Mouse (Mus musculus) erythroblast, embryonic 14.5 days (primary cell): Measurements from ENCODE around the gene Usp45. TPM values are rescaled to one million over a fixed set of nuclear protein-coding genes. Genes with fewer than 3 reads are reported as not detected.

Source experiments
- H3K27me3 ChIP-seq: 2 replicates; pipeline ENCODE4 v1.6.1; 2012; ENCODE audit warnings: inconsistent platforms; ENCODE audit not compliant: control insufficient read depth
- H3K36me3 ChIP-seq: 2 replicates; pipeline ENCODE4 v1.6.1; 2012; ENCODE audit warnings: mild to moderate bottlenecking, inconsistent platforms; ENCODE audit not compliant: control insufficient read depth
- H3K4me1 ChIP-seq: 2 replicates; pipeline ENCODE4 v1.6.1; 2012; ENCODE audit warnings: inconsistent platforms; ENCODE audit not compliant: control insufficient read depth
- H3K4me3 ChIP-seq: replicated peaks from 2 replicates; pipeline ENCODE3; 2012; ENCODE audit warnings: moderate library complexity, mild to moderate bottlenecking, inconsistent platforms
- H3K9me3 ChIP-seq: 2 replicates; pipeline ENCODE4 v1.6.1; 2012; ENCODE audit warnings: low read length, inconsistent platforms, mixed read lengths; ENCODE audit not compliant: control insufficient read depth
- GATA1 ChIP-seq: IDR thresholded peaks from 2 replicates; pipeline ENCODE4 v1.6.1; 2012; ENCODE audit warnings: low read length, inconsistent platforms, mixed read lengths
- TAL1 ChIP-seq: IDR thresholded peaks from 3 replicates; pipeline ENCODE4 v1.6.1; 2012; ENCODE audit warnings: low read length, inconsistent platforms, mixed read lengths
- polyA plus RNA-seq: library from polyadenylated mRNA; stranded (reverse); fragments of >175 nt; gene quantifications from 2 replicates; pipeline ENCODE4 v1.2.3, GENCODE M21; 2012

Usp45 gene
- polyA plus RNA-seq, 1 experiment: 0.43 TPM

GRCm38 (mm10) chr4:21885831-21886230 is 118.9 kb downstream of the Usp45 start:
- Histone ChIP-seq H3K4me1 (peaks cover 14% of the 10 kb centered on the region), H3K36me3 (peaks cover 3% of the 10 kb centered on the region), H3K9me3 (no peaks in the 10 kb centered on the region), H3K4me3 (no peak overlapping the region), H3K27me3 (no peaks in the 10 kb centered on the region)
- TF ChIP-seq GATA1 (no peak), TAL1 (no peak)

Other genes starting within 250 kb of the Usp45 start
- gene Prdm13, start 81.2 kb upstream of the Usp45 start, polyA plus RNA-seq: not detected in 2 replicates
- 0.04 and 0.11 TPM in 2 replicates for gene Ccnc, start 39.5 kb upstream of the Usp45 start, polyA plus RNA-seq
- gene Tstd3, start 56 bp downstream of the Usp45 start, polyA plus RNA-seq: 0.54 and 0.60 TPM in 2 replicates
- gene Pnisr, start 80.4 kb downstream of the Usp45 start, polyA plus RNA-seq: 3.9 and 4.5 TPM in 2 replicates
- gene Coq3, start 112.5 kb downstream of the Usp45 start, polyA plus RNA-seq: 0.10 and 0.14 TPM in 2 replicates
- gene Faxc, start 164.2 kb downstream of the Usp45 start, polyA plus RNA-seq: not detected in 2 replicates